Mouse (Mus musculus) lung, adult 2 months (tissue): ENCODE data around the gene Myd88. TPM values are rescaled to one million over a fixed set of nuclear protein-coding genes. Genes with fewer than 3 reads are reported as not detected.
A peak's percentile ranks its signal among the peaks of the same experiment; 100 is the strongest.

Experiments
- DNase-seq: peaks from one replicate; pipeline ENCODE4 v3.0.0; 2022
- H3K4me1 ChIP-seq: fragments of 200-500 bp; 2 replicates; pipeline ENCODE4 v1.6.1; 2011; ENCODE audit warnings: low read length; ENCODE audit not compliant: control insufficient read depth, insufficient read depth
- H3K4me3 ChIP-seq: fragments of 200-500 bp; replicated peaks from 2 replicates; pipeline ENCODE3; 2011; ENCODE audit warnings: low read depth, mild to moderate bottlenecking, control low read depth, low read length; ENCODE audit errors: extremely low read depth
- CTCF ChIP-seq: fragments of 200-500 bp; IDR thresholded peaks from 2 replicates; pipeline ENCODE4 v1.5.1; 2011; ENCODE audit warnings: mild to moderate bottlenecking, low read length, control low read depth; ENCODE audit not compliant: insufficient read depth
- POLR2A ChIP-seq: fragments of 200-500 bp; IDR thresholded peaks from 2 replicates; pipeline ENCODE4 v1.6.1; 2011; ENCODE audit warnings: low read depth, mild to moderate bottlenecking, control low read depth, low read length, borderline replicate concordance; ENCODE audit errors: extremely low read depth
- WGBS: fragments of 180-500 bp; shearing (Covaris S2); methylation state at CpG from one replicate; pipeline ENCODE4 v1.1.7; 2018; 5-methylcytosine and 5-hydroxymethylcytosine counted together
- polyA plus RNA-seq: library from polyadenylated mRNA; depleted of rRNA; stranded (reverse); fragments of >200 nt; gene quantifications from 2 replicates; pipeline ENCODE4 v1.2.3, GENCODE M21; 2012

The Myd88 gene
- polyA plus RNA-seq, 1 experiment = 38.5 TPM

DNA sequence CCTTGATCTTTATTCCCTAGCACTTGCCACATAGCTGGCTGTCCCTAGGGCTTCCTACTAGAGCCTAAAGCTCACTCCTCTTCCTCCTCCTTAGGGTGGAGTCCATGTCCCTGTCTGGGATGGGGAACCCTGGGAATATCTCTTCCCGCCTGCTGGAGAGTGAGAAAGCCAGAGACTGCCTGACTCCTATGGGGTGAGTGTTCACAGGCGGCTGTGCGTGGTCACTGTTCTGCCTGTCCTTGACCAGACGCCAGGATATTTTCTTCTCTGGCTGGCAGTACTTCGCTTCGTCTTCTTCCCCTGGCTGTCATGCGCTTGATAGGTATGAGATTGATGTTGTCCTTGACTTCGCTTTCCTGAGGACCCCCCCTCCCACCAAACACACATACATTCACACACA is 5.2 kb upstream of the Myd88 start:
- Histone ChIP-seq H3K4me1 (peaks cover 3% of the 10 kb centered on the region), H3K4me3 (no peak overlapping the region)
- no peak for TF ChIP-seq CTCF
- no peak for TF ChIP-seq POLR2A
- no peak for DNase-seq
- 93% methylated on average over 8 of the region's 8 CpGs for WGBS

DNA sequence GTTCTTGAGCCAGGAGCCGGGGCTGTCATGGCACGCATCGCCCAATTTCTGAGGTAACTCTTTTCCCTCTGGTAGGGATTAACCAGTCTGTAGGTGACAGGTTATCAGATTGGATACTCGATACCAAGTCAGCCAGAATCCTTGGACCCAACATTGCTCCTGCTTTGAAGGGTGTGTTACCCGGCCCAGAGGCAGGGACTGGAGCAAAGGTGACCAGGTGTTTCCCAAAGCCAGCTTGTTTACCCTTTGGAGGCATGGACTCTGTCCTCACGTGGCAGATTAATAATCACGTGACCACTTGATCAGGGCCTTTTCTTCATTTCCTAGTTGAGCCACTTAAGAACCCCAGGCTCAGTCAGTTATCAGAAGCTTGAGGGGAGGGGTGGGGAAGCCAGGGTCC is 1.5 kb upstream of the Myd88 start:
- peaks cover 7% of the 10 kb centered on the region for H3K4me1 ChIP-seq
- H3K4me3 ChIP-seq = no peak overlapping the region
- DNase-seq = no peak
- TF ChIP-seq CTCF (no peak), POLR2A (no peak)
- WGBS = 78% methylated on average over 7 of the region's 7 CpGs

DNA sequence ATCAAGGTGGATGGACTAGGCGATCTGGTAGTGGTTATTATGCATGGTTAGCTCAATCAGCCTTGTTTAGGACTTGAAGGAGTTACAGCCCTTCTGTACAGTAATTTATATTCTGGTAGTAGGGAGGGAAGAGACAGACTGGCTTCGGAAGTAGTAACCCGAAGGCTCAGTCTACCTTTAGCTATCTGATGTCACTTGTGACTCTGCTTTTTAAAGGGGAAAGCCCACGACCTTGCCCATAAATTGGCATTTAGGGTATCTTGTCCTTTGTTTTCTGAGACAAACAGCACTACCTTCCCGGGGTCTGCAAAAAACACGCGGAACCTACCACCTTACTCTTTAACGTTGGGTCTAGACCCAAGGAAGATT is 1.0 kb downstream of the Myd88 start:
- Histone ChIP-seq H3K4me1 (peaks cover 7% of the 10 kb centered on the region), H3K4me3 (peak overlapping the region; percentile 91)
- TF ChIP-seq POLR2A (no peak), CTCF (no peak)
- no peak for DNase-seq
- 2% methylated on average over 8 of the region's 8 CpGs for WGBS

DNA sequence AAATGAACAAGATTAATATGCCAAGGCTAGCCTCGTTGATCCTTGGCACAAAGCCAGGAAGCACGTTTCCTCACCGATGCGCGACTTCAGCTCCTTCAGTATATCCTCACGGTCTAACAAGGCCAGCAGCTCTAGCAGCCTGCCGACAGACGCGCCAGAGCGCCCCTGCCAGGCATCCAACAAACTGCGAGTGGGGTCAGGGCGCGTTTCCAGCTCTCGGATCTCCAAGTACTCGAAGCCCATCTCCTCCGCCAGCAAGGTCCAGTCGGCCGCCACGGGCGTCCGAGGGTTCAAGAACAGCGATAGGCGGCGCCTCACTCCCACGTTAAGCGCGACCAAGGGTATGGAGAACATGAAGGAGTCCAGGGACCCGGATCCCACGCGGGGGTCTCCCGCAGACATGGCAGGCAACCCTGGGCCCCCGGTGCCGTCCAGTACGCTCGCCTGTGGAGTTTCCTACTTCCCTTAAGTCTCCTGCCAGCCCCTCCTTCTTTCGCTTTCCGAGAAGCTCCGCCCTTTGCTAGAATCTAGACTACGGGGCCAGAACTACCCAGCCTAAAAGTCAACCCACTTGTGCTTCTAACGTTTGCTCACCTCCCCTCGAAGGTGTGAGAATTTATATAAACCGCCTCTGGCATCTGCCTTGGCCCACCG is 1.5 kb downstream of the Myd88 start, which contains the start of gene Acaa1a:
Gene Acaa1a (plus strand): TSS at position 119 of the 654 bp plus-strand sequence.
- WGBS = under 1% methylated on average over 43 of the region's 43 CpGs
- Histone ChIP-seq H3K4me1 (peaks cover 8% of the 10 kb centered on the region), H3K4me3 (peak within 1 kb of the TSS; percentile 91)
- DNase-seq = peak; percentile 84
- TF ChIP-seq CTCF (no peak), POLR2A (peak; percentile 62; the same call in 1 of the 2 replicates)

DNA sequence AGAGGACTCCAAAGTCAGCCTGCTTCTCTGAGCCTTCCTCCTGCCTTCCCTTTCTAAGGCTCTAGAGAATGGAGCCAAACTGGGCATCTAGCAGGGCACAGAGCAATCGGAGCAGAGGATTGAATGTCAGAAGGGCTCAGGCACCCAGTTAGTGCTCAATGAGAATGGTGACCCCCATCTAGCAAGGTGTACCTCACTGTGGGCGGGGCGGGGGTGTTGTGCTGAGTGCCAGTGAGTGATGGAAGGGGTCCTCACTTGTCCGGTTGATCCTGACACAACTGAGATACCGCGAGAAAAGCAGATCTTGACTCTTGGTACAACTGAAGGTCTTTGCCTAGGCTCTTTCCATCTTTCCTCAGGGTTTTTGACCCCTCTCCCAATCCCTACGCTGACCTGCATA is 2.1 kb downstream of the Myd88 start:
- H3K4me3 ChIP-seq = peak overlapping the region; percentile 91
- 35% methylated on average over 7 of the region's 7 CpGs for WGBS
- no peak for DNase-seq
- peaks cover 12% of the 10 kb centered on the region for H3K4me1 ChIP-seq
- TF ChIP-seq POLR2A (no peak), CTCF (no peak)

DNA sequence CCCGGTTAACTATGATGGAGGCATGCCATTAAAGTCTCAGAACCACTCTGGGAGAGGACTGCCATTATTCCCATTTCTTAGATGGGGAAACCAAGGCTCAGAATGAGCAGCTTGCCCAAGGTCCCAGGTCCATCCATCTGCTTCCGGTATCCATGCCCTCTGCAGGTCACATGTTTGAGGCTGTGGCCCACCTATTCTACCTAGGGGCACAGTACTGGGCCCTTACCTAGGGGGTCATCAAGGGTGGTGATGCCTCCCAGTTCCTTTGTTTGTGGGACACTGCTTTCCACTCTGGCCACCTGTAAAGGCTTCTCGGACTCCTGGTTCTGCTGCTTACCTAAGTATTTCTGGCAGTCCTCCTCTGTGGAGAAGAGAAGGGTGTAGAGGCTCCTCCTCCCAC is 2.9 kb downstream of the Myd88 start:
- DNase-seq = no peak
- WGBS = 89% methylated on average over 3 of the region's 3 CpGs
- TF ChIP-seq POLR2A (no peak), CTCF (no peak)
- H3K4me3 ChIP-seq = no peak overlapping the region
- H3K4me1 ChIP-seq = peaks cover 15% of the 10 kb centered on the region

DNA sequence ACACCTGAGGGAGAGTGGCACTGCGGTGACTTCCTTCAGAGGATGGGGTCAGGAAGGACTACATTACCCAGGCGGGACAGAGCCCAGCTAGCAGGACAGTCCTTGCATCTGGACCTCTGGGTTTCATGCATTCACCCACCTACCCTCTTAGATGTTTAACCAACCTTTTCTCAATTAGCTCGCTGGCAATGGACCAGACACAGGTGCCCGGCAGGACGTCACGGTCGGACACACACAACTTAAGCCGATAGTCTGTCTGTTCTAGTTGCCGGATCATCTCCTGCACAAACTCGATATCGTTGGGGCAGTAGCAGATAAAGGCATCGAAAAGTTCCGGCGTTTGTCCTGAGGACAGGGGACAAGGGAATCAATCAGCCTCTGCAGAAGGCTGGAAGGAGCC is 3.4 kb downstream of the Myd88 start:
- WGBS = 89% methylated on average over 14 of the region's 14 CpGs
- TF ChIP-seq CTCF = no peak
- TF ChIP-seq POLR2A = no peak
- H3K4me3 ChIP-seq = no peak overlapping the region
- no peak for DNase-seq
- peaks cover 15% of the 10 kb centered on the region for H3K4me1 ChIP-seq

DNA sequence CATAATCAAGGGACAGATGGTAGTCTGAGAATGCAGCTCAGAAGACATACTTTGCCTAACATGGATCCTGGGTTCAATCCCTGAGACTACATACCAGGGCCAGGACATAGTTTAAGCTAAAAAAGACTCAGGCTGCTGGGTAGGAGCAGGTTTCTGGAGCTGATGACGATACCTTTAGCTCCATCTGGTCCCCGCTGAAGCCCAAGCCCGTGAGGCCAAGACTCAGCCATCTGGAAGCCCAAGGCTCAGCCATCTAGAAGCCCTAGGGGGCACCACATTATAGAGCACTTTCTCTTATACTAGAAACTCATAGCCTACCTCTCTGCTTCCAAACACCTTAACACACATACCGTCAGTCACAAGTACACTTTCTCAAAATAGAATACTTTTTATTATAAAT is 5.6 kb downstream of the Myd88 start:
- 77% methylated on average over 4 of the region's 4 CpGs for WGBS
- no peak for TF ChIP-seq CTCF
- Histone ChIP-seq H3K4me1 (peaks cover 12% of the 10 kb centered on the region), H3K4me3 (no peak overlapping the region)
- no peak for DNase-seq

DNA sequence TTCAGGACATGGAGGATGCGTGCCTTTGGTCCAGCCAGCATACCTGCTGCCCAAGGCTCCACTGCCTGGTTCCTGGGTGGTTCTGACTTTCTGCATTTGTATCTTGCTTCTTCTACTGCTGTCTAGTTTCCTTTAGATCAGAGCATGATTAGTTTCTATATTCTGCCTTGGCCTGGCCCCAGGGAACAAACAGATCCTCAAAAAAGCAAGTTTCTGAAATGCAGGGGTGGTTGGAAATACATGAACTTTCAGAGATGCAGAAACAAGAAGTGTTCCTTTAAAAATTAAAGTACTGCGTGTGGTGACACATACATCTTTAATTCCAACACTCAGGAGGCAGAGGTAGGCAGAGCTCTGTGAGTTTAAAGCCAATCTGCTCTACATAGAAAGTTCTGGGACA is 6.4 kb downstream of the Myd88 start:
- Histone ChIP-seq H3K4me3 (no peak overlapping the region), H3K4me1 (peaks cover 12% of the 10 kb centered on the region)
- 84% methylated on average over 2 of the region's 2 CpGs for WGBS
- no peak for DNase-seq
- TF ChIP-seq POLR2A = no peak
- TF ChIP-seq CTCF = no peak

DNA sequence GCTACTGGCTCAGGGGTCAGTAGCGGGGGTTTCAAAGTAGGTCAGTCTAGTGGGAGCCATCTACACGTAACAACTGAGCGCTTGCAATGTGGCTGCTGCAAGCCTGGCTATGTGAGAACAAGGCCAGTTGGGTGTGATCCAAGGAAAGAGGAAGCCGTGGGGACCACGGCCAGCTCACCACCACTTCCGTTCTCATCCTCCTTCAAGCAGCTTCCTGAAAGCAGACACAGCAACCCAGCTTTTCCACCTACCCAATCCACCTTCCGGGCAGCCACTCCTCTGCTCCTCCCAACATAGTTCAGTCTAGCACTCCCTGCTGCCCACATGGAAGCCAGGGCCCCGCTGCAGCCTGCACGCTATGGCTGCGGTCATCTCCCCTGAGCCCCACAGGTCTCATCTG is 6.9 kb downstream of the Myd88 start:
- peak; percentile 53 for DNase-seq
- Histone ChIP-seq H3K4me3 (no peak overlapping the region), H3K4me1 (peaks cover 12% of the 10 kb centered on the region)
- WGBS = 11% methylated on average over 10 of the region's 10 CpGs
- TF ChIP-seq CTCF (no peak), POLR2A (no peak)
